Mouse (Mus musculus): ENCODE data around the gene Trnt1.

DNA sequence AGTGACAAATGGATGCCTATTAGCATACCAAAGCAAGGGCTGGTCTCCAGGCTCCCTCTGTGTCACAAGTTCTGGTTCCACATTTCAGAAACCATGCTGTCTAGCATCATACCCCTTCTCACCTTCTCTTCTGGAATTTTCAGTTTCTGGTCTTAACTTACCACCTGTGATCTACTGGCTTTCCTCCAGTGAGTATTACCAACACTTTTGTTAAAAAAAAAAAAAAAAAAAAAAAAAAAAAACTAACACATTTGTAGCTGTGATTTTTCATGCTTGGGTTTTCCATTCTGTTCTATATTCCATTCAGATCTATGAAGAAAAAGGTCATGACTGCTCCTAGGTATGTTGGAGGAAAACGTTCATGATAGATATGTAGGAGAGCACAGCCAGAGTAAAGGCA lies 3.0 kb upstream of the Trnt1 start:
- no peak for TF ChIP-seq CTCF (IDR thresholded peaks at IDR 0.05; ENCODE audit: control insufficient read depth, insufficient read depth, insufficient replicate concordance, low read depth, low read length)
- no peak for TF ChIP-seq POLR2A (IDR thresholded peaks at IDR 0.05; ENCODE audit: control insufficient read depth, low read depth, low read length)
